Mouse (Mus musculus): Measurements from ENCODE around the gene Pax7. TPM values are rescaled to one million over a fixed set of nuclear protein-coding genes. Genes with fewer than 3 reads are reported as not detected.

Gene Pax7
- total RNA-seq, 2 experiments from 2014 or later, result not detected

- no peak for DNase-seq
- intact Hi-C loops (cut with DNase I), result no loop called here
Measured at GRCm38 (mm10) chr4:139819411-139820030, 13.8 kb downstream of the Pax7 start.

GRCm38 (mm10) chr4:139818163-139818562, 15.2 kb downstream of the Pax7 start:
- no peak for DNase-seq
- intact Hi-C loops (cut with DNase I), result no loop called here

- intact Hi-C loops (cut with DNase I), result no loop called here
- DNase-seq, result no peak
Measured at GRCm38 (mm10) chr4:139813371-139813960, 19.9 kb downstream of the Pax7 start.

GRCm38 (mm10) chr4:139811901-139812300, 21.4 kb downstream of the Pax7 start:
- intact Hi-C loops (cut with DNase I), result no loop called here
- DNase-seq, result no peak

- DNase-seq, result no peak
- intact Hi-C loops (cut with DNase I), result no loop called here
Measured at GRCm38 (mm10) chr4:139811475-139811874, 21.9 kb downstream of the Pax7 start.

GRCm38 (mm10) chr4:139810762-139811438, 22.4 kb downstream of the Pax7 start:
- DNase-seq, result no peak

GRCm38 (mm10) chr4:139809381-139809820, 23.9 kb downstream of the Pax7 start:
- intact Hi-C loops (cut with DNase I), result no loop called here
- DNase-seq, result no peak

More at GRCm38 (mm10) chr4:139810762-139811438, 22.4 kb downstream of the Pax7 start:
- intact Hi-C loops (cut with DNase I), result no loop called here

- intact Hi-C loops (cut with DNase I), result no loop called here
- DNase-seq, result no peak
Measured at GRCm38 (mm10) chr4:139807820-139808219, 25.5 kb downstream of the Pax7 start.

- intact Hi-C loops (cut with DNase I), result no loop called here
- DNase-seq, result no peak
Measured at GRCm38 (mm10) chr4:139807191-139807808, 26.0 kb downstream of the Pax7 start.

GRCm38 (mm10) chr4:139804896-139805295, 28.4 kb downstream of the Pax7 start:
- intact Hi-C loops (cut with DNase I), result no loop called here
- DNase-seq, result no peak

- intact Hi-C loops (cut with DNase I), result no loop called here
- no peak for DNase-seq
Measured at GRCm38 (mm10) chr4:139803981-139804380, 29.3 kb downstream of the Pax7 start.

GRCm38 (mm10) chr4:139799436-139800100, 33.8 kb downstream of the Pax7 start:
- intact Hi-C loops (cut with DNase I), result no loop called here

GRCm38 (mm10) chr4:139797344-139797743, 36.0 kb downstream of the Pax7 start:
- intact Hi-C loops (cut with DNase I), result no loop called here
- DNase-seq, result no peak

More at GRCm38 (mm10) chr4:139799436-139800100, 33.8 kb downstream of the Pax7 start:
- no peak for DNase-seq

GRCm38 (mm10) chr4:139796115-139796514, 37.2 kb downstream of the Pax7 start:
- no peak for DNase-seq
- intact Hi-C loops (cut with DNase I), result no loop called here

GRCm38 (mm10) chr4:139791168-139791567, 42.2 kb downstream of the Pax7 start:
- intact Hi-C loops (cut with DNase I), result no loop called here
- DNase-seq, result no peak

GRCm38 (mm10) chr4:139789772-139790171, 43.6 kb downstream of the Pax7 start:
- DNase-seq, result no peak
- intact Hi-C loops (cut with DNase I), result no loop called here

GRCm38 (mm10) chr4:139782926-139783467, 50.3 kb downstream of the Pax7 start:
- intact Hi-C loops (cut with DNase I), result no loop called here
- no peak for DNase-seq

GRCm38 (mm10) chr4:139771125-139771631, 62.1 kb downstream of the Pax7 start:
- peak in 1 of 2 experiments; percentile 1 for DNase-seq
- intact Hi-C loops (cut with DNase I), result no loop called here

- DNase-seq, result no peak
- intact Hi-C loops (cut with DNase I), result no loop called here
Measured at GRCm38 (mm10) chr4:139767823-139768222, 65.5 kb downstream of the Pax7 start.

GRCm38 (mm10) chr4:139767115-139767718, 66.1 kb downstream of the Pax7 start:
- intact Hi-C loops (cut with DNase I), result no loop called here
- DNase-seq, result peak in 1 of 2 experiments; percentile 2

Measured in heart, postnatal 36 days (tissue).